Mouse (Mus musculus) heart, postnatal 0 days (tissue): ENCODE measurements around the gene Dkk2.

Experiments used
- CTCF ChIP-seq: IDR thresholded peaks from 2 replicates; pipeline ENCODE4 v1.5.1; 2016; ENCODE audit warnings: antibody characterized with exemption, control low read depth, low read depth
- EP300 ChIP-seq: IDR thresholded peaks from 2 replicates; pipeline ENCODE4 v1.6.1; 2016; ENCODE audit warnings: antibody characterized with exemption, low read depth

GRCm38 (mm10) chr3:132063374-132063773, 21.7 kb upstream of the Dkk2 start:
- no peak for TF ChIP-seq CTCF
- TF ChIP-seq EP300: no peak
